Mouse (Mus musculus) testis, adult 2 months (tissue): Measurements from ENCODE around the gene Fbxl21.

Experiments used
- CTCF ChIP-seq: fragments of 200-500 bp; IDR thresholded peaks from 2 replicates; pipeline ENCODE4 v1.5.1; 2012; ENCODE audit warnings: low read depth, mild to moderate bottlenecking, inconsistent platforms, low read length, moderate library complexity; ENCODE audit not compliant: control insufficient read depth, insufficient read depth, insufficient replicate concordance
- POLR2A ChIP-seq: fragments of 200-500 bp; IDR thresholded peaks from 2 replicates; pipeline ENCODE4 v1.6.1; 2012; ENCODE audit warnings: low read depth, mild to moderate bottlenecking, inconsistent platforms, low read length, moderate library complexity; ENCODE audit not compliant: control insufficient read depth

GRCm38 (mm10) chr13:56582720-56583119 is 60.4 kb downstream of the Fbxl21 start:
- TF ChIP-seq CTCF (no peak), POLR2A (no peak)
